Comparison of ENCODE assay signal across 8 mouse cellular contexts in genomic region chr4:156033476-156034119, GRCm38 (mm10). TPM values are rescaled to one million over a fixed set of nuclear protein-coding genes. Genes with fewer than 3 reads are reported as not detected.
DNase-seq lines count a peak whose midpoint lies in the region; ATAC-seq and TF ChIP-seq lines count a peak whose summit lies in the region.

No protein-coding gene starts in this region.

- peaks cover 19% of the 10 kb centered on the region for H3K4me1 ChIP-seq in testis, adult 2 months (ENCODE audit: control insufficient read depth, insufficient read depth, low read length)

- no peak overlapping the region for H3K27ac ChIP-seq in testis, adult 2 months (ENCODE audit: control insufficient read depth, insufficient read depth, low read depth, low read length)

- TF ChIP-seq POLR2A in testis, adult 2 months (IDR thresholded peaks at IDR 0.05; ENCODE audit: control insufficient read depth, low read depth, low read length), result no peak

- no peak overlapping the region for H3K4me3 ChIP-seq in testis, adult 2 months (ENCODE audit: control insufficient read depth, low read depth, low read length)

- no peaks in the 10 kb centered on the region for H3K27me3 ChIP-seq in testis, adult 2 months (ENCODE audit: control insufficient read depth, insufficient read depth, low read length)

- H3K36me3 ChIP-seq in testis, adult 2 months (ENCODE audit: control insufficient read depth, insufficient read depth, low read length), result no peaks in the 10 kb centered on the region

- TF ChIP-seq CTCF in testis, adult 2 months (IDR thresholded peaks at IDR 0.05; ENCODE audit: control insufficient read depth, insufficient read depth, insufficient replicate concordance, low read depth, low read length), result peak; percentile 25; the same call in 1 of the 2 replicates

- ATAC-seq in frontal cortex, adult (ENCODE audit: low TSS enrichment), result no peak

- peak; percentile 43 for DNase-seq in adrenal gland, adult 2 months
- no peak for DNase-seq in adrenal gland, postnatal 25 days
- DNase-seq in testis, postnatal 14 days (ENCODE audit: low spot score), result no peak
- DNase-seq in embryo, embryonic 9.5 days (ENCODE audit: extremely low spot score), result peak; percentile 49
- DNase-seq in kidney, postnatal 4 days, result peak; percentile 55 to 75
- peak; percentile 75 for DNase-seq in retina, postnatal 1 day

RNA-seq across cellular contexts. Expression of gene Tnfrsf18, which starts 7.6 kb away (rescaled TPM):
- under 1 TPM in 1 of 2 experiments, not detected in 1; 0.38 TPM for total RNA-seq in adrenal gland, adult 2 months (2021)
- polyA plus RNA-seq in adrenal gland, adult 2 months (2012; rRNA removed), result 0.30 and 0.61 TPM in 2 replicates
- not detected in 2 replicates for total RNA-seq in adrenal gland, postnatal 25 days (2021)
- polyA plus RNA-seq in testis, adult 2 months (2012; rRNA removed), result not detected in 2 replicates

RNA-seq across cellular contexts. Expression of gene Tnfrsf4, which starts 20.0 kb away (rescaled TPM):
- total RNA-seq in adrenal gland, adult 2 months (2021), result 1 to 10 TPM in 1 of 2 experiments, under 1 TPM in 1; 0.61 to 1.2 TPM
- 4.4 and 5.0 TPM in 2 replicates for polyA plus RNA-seq in adrenal gland, adult 2 months (2012; rRNA removed)
- 1.5 TPM in 1 of 2 replicates, not detected in the other for total RNA-seq in adrenal gland, postnatal 25 days (2021)
- polyA plus RNA-seq in testis, adult 2 months (2012; rRNA removed), result 2.8 and 3.4 TPM in 2 replicates

RNA-seq across cellular contexts. Expression of gene Ttll10, which starts 25.6 kb away (rescaled TPM):
- total RNA-seq in adrenal gland, adult 2 months (2021), result under 1 TPM in 1 of 2 experiments, not detected in 1; 0.21 TPM
- 0.13 and 0.19 TPM in 2 replicates for polyA plus RNA-seq in adrenal gland, adult 2 months (2012; rRNA removed)
- 0.61 TPM in 1 of 2 replicates, not detected in the other for total RNA-seq in adrenal gland, postnatal 25 days (2021)
- 641 and 673 TPM in 2 replicates for polyA plus RNA-seq in testis, adult 2 months (2012; rRNA removed)

RNA-seq across cellular contexts. Expression of gene Sdf4, which starts 40.9 kb away (rescaled TPM):
- 100 to 1,000 TPM; 260 to 282 TPM for total RNA-seq in adrenal gland, adult 2 months (2021)
- 47.5 and 50.7 TPM in 2 replicates for polyA plus RNA-seq in adrenal gland, adult 2 months (2012; rRNA removed)
- 248 and 275 TPM in 2 replicates for total RNA-seq in adrenal gland, postnatal 25 days (2021)
- polyA plus RNA-seq in testis, adult 2 months (2012; rRNA removed), result 47.6 and 50.5 TPM in 2 replicates

RNA-seq across cellular contexts. Expression of gene B3galt6, which starts 41.1 kb away (rescaled TPM):
- total RNA-seq in adrenal gland, adult 2 months (2021), result 1 to 10 TPM; 5.1 to 8.5 TPM
- polyA plus RNA-seq in adrenal gland, adult 2 months (2012; rRNA removed), result 14.7 and 18.3 TPM in 2 replicates
- total RNA-seq in adrenal gland, postnatal 25 days (2021), result 6.6 and 9.7 TPM in 2 replicates
- 2.4 and 2.5 TPM in 2 replicates for polyA plus RNA-seq in testis, adult 2 months (2012; rRNA removed)

Comparison
In these comparisons a context has a peak if more than half of its experiments do, and no peak if none do; other contexts are left out.
1. DNase-seq: peak in adrenal gland, adult 2 months (single experiment), embryo, embryonic 9.5 days (single experiment), kidney, postnatal 4 days (2 of 2) and retina, postnatal 1 day (single experiment); none in adrenal gland, postnatal 25 days (single experiment) and testis, postnatal 14 days (single experiment).